Mouse (Mus musculus) 3134 (cell line): ENCODE results near the gene Nceh1.
A peak's percentile ranks its signal among the peaks of the same experiment; 100 is the strongest.

Source experiments
- DNase-seq: peaks from one replicate; pipeline ENCODE4 v3.0.0-alpha.2; 2011; ENCODE audit warnings: low spot score; ENCODE audit not compliant: insufficient read length; ENCODE audit errors: extremely low read depth

Gene Nceh1

DNA sequence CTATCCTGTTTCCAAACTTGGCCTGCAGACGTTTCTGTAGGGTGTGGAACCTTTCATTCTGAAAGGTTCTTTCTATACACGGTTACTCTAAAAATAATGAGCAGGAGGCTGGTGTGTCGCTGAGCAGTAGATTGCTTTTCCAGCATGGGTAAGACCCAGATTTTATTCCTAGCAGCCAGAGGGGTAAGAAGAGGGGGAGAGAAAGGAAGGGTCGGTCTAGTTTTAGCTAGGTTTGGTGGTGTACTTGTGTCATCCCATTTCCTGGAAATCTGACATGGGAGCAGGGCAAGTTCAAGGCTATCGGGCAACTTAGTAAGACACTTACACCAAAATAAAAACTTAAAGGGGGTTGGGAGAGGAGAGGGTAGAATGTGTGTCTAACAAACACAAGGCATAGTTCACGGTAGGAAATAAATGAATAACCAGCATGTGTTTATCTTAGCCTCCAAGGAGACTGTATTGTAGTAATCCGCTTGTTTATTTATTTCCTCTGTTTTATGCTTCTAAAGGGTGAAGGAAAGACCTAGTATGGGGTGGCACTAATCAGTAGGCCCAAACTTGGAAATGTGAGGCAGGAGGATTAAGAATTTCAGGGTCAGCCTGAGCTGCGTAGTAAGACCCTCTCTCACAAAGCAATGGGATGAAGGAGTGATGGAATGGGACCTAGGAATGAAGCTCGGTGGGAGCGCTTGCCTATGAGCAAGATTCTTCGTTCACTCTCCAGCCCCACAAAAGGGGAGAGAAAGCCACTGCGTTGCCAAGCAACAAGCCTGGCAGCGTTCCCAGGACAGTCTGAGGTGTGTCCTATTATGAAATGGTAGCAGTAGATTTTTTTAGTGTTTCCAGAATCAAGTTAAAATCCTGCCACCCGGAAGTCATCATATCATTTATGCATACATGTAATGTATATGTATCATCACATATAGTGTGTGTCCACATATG, 6.8 kb downstream of the Nceh1 start:
- no peak for DNase-seq

DNA sequence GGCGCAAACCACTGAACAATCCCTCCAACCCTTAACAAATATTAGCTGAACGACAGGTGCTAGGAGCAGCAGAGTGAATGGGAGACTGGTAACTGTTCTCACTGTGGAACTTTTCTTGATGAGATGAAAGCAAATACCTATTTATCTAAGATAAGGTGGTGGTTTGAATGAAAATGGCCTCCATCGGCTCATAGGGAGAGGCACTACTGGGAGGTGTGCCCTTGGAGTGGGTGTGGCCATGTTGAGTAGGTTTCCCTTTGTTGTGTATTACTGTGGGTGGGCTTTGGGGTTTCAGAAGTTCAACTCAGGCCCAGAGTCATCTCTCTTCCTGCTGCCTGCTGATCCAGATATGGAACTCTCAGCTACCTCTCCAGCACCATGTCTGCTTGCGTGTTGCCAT, 8.1 kb downstream of the Nceh1 start:
- no peak for DNase-seq

DNA sequence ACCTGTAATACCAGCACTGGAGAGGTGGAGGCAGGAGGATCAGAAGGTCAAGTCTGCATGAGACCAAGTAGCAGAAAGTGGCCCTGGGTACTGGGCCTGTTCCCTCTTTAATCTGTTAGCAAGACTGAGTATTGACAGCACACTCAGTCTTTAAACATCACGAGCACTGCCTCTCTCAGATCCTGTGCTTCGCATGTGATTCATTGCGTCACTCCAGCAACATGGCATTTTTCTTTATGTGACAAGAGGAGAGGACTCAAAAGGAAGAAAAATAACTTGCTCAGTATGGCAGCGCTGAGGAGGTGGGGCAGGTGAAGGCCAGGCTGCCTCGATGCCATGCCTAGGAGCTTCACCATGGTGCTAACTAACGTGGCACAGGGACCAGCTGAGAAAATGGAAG, 9.1 kb downstream of the Nceh1 start:
- DNase-seq: no peak

DNA sequence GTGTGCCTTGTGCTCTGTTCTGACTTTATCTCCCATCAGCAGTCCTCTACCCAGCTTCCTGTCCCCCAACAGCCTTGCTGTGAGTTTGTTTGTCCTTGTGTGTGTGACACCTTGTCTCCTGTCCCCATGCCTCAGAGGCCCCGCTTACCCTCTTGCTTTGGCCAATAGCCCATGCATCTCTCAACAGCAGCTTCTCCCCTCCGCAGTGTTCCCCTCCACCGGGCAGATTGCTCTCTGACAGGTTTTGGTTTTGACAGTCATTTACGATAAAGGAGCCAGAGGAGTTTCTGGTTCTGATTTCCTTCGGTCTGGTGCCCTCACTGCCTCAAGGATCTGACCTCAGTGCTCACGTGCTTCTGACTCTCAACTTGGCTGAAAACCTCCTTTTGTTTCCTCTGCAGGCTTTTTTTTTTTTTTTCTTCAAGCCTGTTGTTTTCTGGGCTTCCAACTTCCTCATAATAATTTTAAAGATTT, 11.1 kb downstream of the Nceh1 start:
- DNase-seq: no peak

DNA sequence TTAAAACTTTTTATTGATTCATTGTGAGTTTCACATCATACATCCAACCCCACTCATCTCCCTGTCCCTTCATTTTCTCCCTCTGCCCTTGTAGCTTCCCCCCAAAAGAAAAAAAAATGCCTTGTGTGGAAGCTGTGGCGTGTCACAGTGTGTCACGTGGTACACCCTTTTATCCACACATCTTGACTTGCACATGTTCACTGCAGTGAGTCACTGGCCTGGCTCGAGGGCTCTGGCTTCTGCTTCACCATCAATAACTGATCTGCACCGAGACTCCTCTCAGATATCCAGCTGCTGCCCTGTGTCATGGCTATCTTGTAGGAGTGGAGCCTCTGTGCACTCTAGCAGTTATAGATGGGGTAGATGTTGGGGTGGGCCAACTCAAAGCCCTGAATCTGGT, 12.4 kb downstream of the Nceh1 start:
- DNase-seq: peak; percentile 46

DNA sequence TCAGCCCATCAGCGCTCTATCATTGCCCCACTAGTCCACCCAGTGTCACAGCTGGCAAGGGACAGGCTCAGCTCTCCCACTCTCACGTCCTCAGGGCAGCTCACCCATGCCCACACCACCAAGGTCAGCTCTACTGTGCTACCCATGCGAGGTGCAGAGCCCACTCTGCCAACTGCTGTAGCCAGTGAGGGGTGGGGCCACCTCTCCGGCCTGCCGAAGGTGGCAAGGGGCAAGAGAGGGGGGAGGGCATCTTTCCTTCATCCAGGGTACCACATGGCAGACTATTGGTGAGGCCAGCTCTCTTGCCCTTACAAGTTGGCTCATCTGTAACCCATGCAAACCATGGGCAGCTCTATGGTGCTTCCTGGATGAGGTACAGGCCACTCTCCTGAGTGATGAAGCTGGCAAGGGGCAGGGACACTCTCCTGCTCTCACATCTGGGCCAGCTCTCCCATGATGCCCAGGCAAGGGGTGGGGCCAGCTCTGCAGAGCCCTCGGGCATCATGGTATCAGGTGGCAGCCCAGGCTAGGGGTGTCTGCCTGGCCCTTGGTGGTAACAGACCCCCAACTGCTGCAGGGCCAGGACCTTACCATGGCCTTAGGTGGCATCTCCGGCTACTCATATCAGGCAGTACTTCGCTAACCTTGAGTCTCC, 12.9 kb downstream of the Nceh1 start:
- no peak for DNase-seq

DNA sequence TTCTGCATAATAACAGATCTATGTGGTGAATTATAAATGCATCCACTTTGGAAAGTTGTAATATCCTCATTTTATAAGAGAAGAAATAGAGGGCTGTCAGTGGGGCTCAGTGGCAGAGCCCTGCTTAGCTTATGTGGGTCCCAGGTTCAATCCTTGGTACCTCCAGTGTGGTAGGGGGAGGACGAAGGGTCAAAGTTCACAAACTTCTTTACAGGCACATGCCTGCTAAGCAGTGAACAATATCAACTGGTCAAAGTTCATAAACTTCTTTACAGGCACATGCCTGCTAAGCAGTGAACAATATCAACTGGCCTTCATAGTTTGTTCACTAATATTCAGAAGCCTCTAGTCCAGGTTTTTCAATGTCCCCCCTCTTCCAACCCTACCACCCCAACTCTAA, 13.8 kb downstream of the Nceh1 start:
- DNase-seq: no peak

DNA sequence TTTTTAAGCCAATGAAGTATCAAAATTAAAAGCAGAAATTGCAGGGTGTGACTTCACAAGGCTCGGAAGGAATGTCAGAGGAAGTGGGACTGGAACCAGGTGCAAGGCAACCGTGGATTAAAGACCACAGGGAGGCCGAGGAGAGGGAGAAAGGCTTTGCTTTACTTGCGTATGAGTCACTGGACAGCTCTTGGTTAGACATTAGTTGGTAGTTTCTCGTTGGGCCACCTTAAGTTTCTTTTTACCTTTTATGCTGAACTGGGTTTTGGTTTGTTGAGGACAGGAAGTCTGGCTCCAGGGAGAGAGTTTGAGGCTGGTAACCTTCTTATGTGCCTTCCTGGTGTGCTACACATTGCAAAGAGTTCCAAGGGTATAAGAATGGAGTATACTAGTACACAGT, 15.1 kb downstream of the Nceh1 start:
- DNase-seq: no peak

DNA sequence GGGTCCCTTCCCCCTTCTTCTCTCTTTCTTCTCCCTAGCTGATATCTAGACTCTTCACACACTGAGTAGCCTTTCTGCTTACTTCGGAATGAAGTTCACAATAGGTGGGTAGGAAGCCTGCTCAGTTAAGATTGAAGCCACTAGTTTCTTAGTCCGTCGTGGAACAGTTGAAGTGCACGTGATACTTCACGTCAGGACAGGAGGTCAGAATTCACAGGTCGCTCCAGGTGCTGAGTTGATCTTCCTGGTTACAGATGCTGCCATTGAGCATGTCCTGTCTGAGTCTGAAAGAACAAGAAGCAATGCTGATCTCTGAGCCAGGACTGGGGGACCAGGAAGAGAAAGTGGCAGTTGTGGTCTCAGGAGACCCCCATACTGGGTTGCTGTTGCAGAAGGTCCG, 16.4 kb downstream of the Nceh1 start:
- no peak for DNase-seq

DNA sequence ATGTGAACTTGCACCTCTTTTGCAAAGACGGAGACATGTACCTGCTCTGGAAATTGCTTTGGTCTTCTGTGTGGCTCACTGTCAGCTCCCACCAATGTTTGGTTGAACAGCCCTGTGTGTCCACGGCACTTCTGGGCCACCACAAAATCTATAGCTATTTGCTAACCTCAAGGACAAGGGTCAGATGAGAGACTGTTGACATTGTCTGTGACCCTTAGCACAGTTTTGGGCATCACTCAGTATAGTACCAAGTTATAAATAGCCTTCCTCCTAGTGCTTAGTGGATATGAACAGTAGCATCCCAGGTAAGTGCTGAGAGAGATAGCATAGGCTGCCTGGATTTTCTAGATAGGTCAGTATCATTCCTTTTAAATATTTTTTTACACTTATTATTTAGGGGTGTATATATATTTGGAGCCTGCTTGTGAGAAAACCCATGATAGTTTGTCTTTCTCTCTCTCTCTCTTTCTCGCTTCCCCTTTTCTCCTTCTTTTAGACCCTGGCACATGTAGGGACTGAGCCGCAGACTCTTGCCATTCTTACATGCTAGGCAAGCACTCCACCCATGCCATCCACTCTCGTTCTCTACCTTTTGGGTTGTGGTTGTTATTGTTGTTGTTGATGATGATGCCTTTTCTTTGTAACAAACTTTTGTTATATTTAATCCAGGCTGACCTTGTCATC, 19.1 kb downstream of the Nceh1 start:
- no peak for DNase-seq

DNA sequence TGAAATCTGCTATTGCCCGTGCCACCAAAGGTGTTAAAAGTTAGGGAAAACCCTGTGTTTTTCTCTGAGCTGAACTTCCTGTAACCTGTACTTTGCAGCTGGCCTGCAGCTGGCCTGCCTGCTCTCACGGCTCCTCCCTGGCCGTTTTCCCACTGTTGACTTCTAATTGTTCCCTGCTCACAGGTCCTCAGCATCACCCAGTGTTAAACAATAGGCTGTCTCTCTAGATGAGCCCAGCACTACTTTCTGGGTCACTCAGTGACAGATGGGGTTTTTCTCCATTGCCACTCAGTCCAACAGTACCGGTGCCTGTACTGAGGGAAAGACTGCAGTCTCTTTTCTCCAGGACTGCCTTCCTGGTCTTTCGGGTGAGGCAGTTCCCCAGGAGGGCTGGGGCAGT, 22.3 kb downstream of the Nceh1 start:
- no peak for DNase-seq

DNA sequence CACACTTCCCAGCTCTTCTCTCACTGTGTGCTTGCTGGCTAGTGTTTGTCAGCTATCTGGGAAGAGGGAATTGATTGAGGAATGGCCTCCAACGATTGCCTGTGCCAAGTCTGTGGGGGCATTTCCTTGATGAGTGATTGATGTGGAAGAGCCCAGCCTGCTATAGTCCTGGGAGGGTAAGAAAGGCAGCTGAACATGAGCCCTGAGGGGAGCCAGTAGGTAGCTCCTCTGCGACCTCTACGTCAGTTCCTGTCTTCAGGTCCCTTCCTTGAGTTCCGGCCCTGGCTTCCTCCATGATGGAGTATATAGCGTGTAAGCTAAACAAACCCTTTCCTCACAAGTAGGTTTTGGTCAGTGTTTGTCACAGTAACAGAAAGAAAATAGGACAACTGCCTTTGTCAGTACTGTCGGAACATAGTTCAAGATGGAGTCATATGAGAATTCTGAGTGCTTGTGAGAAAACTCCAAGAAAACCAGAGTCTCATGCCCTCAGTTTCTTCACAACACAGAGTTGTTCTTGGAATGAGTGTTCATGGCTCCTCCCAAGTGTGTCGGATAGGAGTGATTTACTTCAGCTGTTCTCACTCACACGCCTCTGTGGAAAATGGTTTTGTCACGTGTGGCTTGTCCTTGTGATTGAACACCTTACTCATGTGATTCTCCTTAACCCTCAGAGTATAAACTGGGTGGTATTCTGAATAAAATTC, 22.9 kb downstream of the Nceh1 start:
- no peak for DNase-seq

DNA sequence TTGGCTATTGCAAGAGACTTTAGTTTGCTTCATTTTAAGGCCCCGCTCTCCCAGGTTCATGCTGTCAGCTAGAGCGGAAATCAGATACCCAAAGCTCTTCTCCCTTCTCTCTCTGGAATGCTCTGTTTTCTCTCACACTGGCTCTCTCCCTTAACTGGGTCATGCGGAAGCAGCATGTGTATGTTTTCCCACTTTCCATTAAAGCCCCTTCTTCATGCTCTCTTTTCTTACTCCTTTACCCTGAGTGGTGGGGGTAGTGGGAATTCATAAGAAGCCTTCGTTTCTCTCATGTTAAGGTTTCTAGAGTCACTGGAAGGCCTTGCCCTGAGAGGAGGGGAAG, 23.4 kb downstream of the Nceh1 start:
- DNase-seq: no peak

DNA sequence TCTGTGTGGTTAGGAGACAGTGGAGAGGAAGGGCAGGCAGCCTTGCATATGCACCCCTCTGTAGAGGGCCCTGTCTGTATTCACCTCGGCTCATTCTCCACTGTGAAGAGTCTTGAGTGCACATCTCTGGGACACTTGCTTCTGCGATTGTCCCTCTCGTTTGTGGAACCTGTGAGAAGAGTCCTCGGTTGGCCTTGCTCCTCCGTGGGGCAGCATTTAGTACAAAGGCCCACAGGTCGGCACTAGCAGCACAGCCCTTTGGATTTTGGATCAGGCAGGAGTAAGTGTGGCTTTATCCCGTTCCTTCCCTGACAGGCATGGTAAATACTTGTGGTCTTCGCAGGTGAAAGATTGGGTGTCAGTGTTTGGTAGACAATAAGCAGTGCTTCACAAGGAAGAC, 23.8 kb downstream of the Nceh1 start:
- DNase-seq: no peak

DNA sequence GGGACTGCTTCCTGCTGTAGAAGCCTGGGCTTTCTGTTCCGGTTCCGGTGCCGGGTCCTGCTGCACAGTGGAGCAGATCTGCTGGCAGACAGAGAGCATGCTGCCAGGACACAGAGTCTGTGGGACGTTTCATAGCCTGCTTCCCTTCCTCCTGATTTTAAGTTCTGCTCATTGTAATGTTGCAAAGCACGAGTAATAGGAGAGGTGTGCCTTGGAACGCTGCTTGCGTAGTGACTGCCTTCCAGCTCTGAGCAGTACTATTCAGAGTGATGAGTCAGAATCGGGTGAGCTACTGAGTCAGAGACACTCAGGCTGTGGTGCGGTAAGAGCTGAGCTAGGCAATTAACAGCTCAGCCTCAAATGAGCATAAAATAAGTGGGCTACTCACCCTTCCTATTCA, 26.9 kb downstream of the Nceh1 start:
- peak; percentile 83 for DNase-seq

DNA sequence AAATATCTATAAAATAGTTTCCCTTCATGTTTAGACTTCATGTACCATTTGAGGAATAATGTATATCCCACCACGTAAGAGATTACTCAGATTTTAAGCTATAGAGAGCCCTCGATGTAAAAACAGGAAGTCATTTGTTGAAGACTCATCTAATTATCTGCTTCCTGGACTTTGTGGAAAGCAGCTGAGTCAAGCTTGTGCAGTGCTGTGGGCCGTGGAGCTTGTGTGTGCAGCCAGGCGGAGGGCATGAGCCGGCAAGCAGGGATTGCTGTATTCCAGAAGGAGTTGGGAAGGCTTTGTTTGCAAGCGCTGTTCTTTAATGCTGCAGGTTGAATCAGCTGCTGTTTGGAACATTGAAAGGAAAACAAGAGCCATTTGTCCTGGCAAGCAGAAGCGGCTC, 27.5 kb downstream of the Nceh1 start:
- peak; percentile 66 for DNase-seq

DNA sequence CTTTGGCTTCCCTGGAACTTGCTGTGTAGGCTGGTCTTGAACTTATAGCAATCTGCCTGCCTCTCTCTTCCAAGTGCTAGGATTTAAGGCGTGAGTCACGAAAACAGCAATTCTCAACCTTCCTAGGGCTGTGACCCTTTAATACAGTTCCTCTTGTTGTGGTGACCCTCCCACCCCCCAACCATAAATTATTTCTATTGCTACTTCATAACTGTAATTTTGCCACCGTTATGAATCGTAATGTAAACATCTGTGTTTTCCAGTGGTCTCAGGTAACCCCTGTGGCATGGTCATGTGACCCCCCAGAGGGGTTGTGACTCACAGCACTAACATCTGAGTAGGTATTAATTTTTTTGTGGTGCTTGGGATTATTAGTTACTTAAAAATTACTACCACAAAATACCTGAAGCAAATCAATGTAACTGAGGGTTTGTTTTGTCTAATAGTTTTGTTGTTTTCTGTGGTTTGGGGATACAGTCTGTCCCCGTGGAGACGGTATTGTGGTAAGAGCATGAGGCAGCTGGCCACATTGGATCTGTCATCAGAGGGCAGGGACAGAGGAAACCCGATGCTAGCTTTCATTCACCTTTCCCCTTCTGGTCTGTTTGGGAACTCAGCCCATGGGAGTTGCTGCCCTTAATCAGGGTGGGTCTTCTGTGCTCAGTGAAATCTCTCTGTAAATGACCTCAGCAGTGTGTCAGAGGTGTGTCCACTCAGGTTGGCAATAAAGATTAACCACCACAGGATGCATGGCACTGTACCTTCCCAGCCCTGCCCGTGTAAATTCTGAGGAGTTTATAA, 31.5 kb downstream of the Nceh1 start:
- DNase-seq: peak; percentile 32

DNA sequence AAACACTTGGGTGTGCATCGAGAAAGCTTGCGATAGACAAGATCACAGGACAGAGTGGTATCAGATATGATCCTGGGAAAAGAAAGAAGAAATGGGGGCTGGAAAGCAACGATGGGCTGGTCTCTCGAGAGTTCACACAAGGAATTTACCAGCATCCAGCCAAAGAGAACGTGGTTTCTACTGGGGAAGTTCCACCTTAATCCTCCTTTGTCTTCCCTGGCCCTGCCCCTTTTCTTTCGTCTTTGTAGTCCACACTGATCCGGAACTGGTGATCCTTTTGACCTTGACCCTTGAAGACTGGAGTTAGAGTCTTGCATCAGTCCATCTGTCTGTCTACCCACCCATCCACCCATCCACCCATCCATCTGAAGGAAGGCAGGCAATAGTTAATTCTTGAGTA, 34.6 kb downstream of the Nceh1 start:
- DNase-seq: no peak

DNA sequence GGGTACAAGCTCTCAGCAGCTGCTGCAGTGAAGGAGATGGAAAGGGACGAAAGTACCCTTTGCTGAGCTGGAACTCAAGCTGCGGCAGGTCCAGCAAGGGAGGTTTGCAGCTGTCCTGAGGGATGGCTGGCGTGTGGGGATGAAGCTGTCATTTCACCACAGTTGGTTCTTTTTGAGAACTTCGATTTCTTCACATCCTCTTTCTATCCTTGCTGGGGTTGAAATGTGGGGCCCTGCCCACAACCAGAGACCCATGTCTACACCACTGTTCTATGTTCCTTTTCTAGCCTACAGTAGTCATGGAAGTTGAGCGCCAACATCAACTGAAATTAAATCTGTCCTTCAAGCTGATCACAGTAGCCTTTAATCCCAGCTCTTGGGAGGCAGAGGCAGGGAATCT, 35.8 kb downstream of the Nceh1 start:
- no peak for DNase-seq

DNA sequence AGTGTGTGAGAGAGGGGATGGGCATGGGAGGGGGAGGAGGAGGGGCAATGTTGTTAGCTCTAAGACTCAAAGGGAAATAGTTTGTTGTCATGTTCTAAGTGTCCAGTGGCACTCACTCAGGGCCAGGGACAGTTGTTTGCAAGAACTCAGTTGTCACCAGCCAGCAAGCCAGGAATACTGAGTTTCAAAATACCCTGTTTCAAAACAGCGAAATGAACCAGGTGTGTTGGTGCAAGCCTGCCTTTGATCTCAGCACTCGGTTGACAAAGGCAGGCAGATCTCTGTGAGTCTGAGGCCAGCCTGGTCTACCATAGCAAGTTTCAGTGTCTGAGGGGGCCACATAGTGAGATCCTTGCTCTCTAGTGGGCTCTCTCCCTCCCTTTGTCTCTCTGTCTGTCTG, 39.3 kb downstream of the Nceh1 start:
- DNase-seq: no peak
